Mouse (Mus musculus): ENCODE results near the gene Alyref. TPM values are rescaled to one million over a fixed set of nuclear protein-coding genes. Genes with fewer than 3 reads are reported as not detected.
A peak's percentile ranks its signal among the peaks of the same experiment; 100 is the strongest.

Alyref gene
- total RNA-seq (2014; fragmentation: Nextera tagmentation) (89.8 and 122 TPM in 2 replicates), total RNA-seq (2017) (270 and 280 TPM in 2 replicates), polyA plus RNA-seq (2012) (505 and 623 TPM in 2 replicates)

GRCm38 (mm10) chr11:120598283-120598989, at the start of gene Alyref, which contains the start of gene Anapc11:
Gene Alyref (minus strand): TSS chr11:120598365.
Gene Anapc11 (plus strand): TSS chr11:120598421.
- peak; percentile 84 for ATAC-seq (ENCODE audit: extremely low read depth, insufficient number of reproducible peaks, low FRiP score, poor library complexity, severe bottlenecking)
- H3K36me3 ChIP-seq (replicated peaks), result peaks cover 77% of the 10 kb centered on the region
- peak within 1 kb of the TSS; percentile 95 for H3K4me3 ChIP-seq (ENCODE audit: low read depth, low read length)
- TF ChIP-seq POLR2AphosphoS5 (IDR thresholded peaks at IDR 0.05; ENCODE audit: insufficient replicate concordance, low read depth, low read length), result no peak
- TF ChIP-seq CTCF (IDR thresholded peaks at IDR 0.05; ENCODE audit: low read depth, low read length), result no peak
- TF ChIP-seq GATA2 (IDR thresholded peaks at IDR 0.05; ENCODE audit: borderline replicate concordance, low read depth, low read length), result no peak
- no peak for TF ChIP-seq GATA1 (IDR thresholded peaks at IDR 0.05; ENCODE audit: borderline replicate concordance, low read length)
- no peak for TF ChIP-seq TAL1 (conservative IDR thresholded peaks at IDR 0.05; ENCODE audit: low read depth, low read length)
- no peaks in the 10 kb centered on the region for H3K27me3 ChIP-seq (ENCODE audit: insufficient read depth, low read length)
- DNase-seq (ENCODE audit: low spot score), result peak; percentile 98
- peaks cover 73% of the 10 kb centered on the region for H3K4me1 ChIP-seq (ENCODE audit: insufficient read depth, low read depth, low read length)
- no peaks in the 10 kb centered on the region for H3K9me3 ChIP-seq (replicated peaks)

GRCm38 (mm10) chr11:120647047-120647830, 49.1 kb upstream of the Alyref start:
- no peaks in the 10 kb centered on the region for H3K36me3 ChIP-seq (replicated peaks)
- TF ChIP-seq POLR2AphosphoS5 (IDR thresholded peaks at IDR 0.05; ENCODE audit: insufficient replicate concordance, low read depth, low read length), result no peak
- H3K9me3 ChIP-seq (replicated peaks), result no peaks in the 10 kb centered on the region
- H3K4me3 ChIP-seq (ENCODE audit: low read depth, low read length), result no peak overlapping the region; the same call in 1 of the 2 replicates
- DNase-seq (ENCODE audit: low spot score), result no peak
- no peak for ATAC-seq (ENCODE audit: extremely low read depth, insufficient number of reproducible peaks, low FRiP score, poor library complexity, severe bottlenecking)
- H3K4me1 ChIP-seq (ENCODE audit: insufficient read depth, low read depth, low read length), result peaks cover 37% of the 10 kb centered on the region
- peaks cover 39% of the 10 kb centered on the region for H3K27me3 ChIP-seq (ENCODE audit: insufficient read depth, low read length)

- DNase-seq (ENCODE audit: low spot score), result peak; percentile 97
- H3K9me3 ChIP-seq (replicated peaks), result no peaks in the 10 kb centered on the region
- ATAC-seq (ENCODE audit: extremely low read depth, insufficient number of reproducible peaks, low FRiP score, poor library complexity, severe bottlenecking), result peak; percentile 100
- H3K4me1 ChIP-seq (ENCODE audit: insufficient read depth, low read depth, low read length), result peaks cover 45% of the 10 kb centered on the region
- TF ChIP-seq CTCF (IDR thresholded peaks at IDR 0.05; ENCODE audit: low read depth, low read length) (no peak), POLR2AphosphoS5 (IDR thresholded peaks at IDR 0.05; ENCODE audit: insufficient replicate concordance, low read depth, low read length) (no peak), GATA1 (IDR thresholded peaks at IDR 0.05; ENCODE audit: borderline replicate concordance, low read length) (no peak), GATA2 (IDR thresholded peaks at IDR 0.05; ENCODE audit: borderline replicate concordance, low read depth, low read length) (no peak), TAL1 (conservative IDR thresholded peaks at IDR 0.05; ENCODE audit: low read depth, low read length) (no peak)
- peaks cover 37% of the 10 kb centered on the region for H3K27me3 ChIP-seq (ENCODE audit: insufficient read depth, low read length)
- peak within 1 kb of the TSS; percentile 70 for H3K4me3 ChIP-seq (ENCODE audit: low read depth, low read length)
- H3K36me3 ChIP-seq (replicated peaks), result peaks cover 19% of the 10 kb centered on the region
Measured at GRCm38 (mm10) chr11:120643601-120643987, 45.4 kb upstream of the Alyref start, which contains the start of gene Pycr1. Gene Pycr1 (minus strand): TSS chr11:120643769.

- H3K4me3 ChIP-seq (ENCODE audit: low read depth, low read length), result peak overlapping the region; percentile 70
- peaks cover 19% of the 10 kb centered on the region for H3K36me3 ChIP-seq (replicated peaks)
- peaks cover 35% of the 10 kb centered on the region for H3K27me3 ChIP-seq (ENCODE audit: insufficient read depth, low read length)
- H3K9me3 ChIP-seq (replicated peaks), result no peaks in the 10 kb centered on the region
- TF ChIP-seq CTCF (IDR thresholded peaks at IDR 0.05; ENCODE audit: low read depth, low read length) (no peak), GATA2 (IDR thresholded peaks at IDR 0.05; ENCODE audit: borderline replicate concordance, low read depth, low read length) (no peak), TAL1 (conservative IDR thresholded peaks at IDR 0.05; ENCODE audit: low read depth, low read length) (no peak), GATA1 (IDR thresholded peaks at IDR 0.05; ENCODE audit: borderline replicate concordance, low read length) (no peak), POLR2AphosphoS5 (IDR thresholded peaks at IDR 0.05; ENCODE audit: insufficient replicate concordance, low read depth, low read length) (no peak)
- peaks cover 42% of the 10 kb centered on the region for H3K4me1 ChIP-seq (ENCODE audit: insufficient read depth, low read depth, low read length)
- peak; percentile 40 for DNase-seq (ENCODE audit: low spot score)
- no peak for ATAC-seq (ENCODE audit: extremely low read depth, insufficient number of reproducible peaks, low FRiP score, poor library complexity, severe bottlenecking)
Measured at GRCm38 (mm10) chr11:120642939-120643600, 44.9 kb upstream of the Alyref start.

GRCm38 (mm10) chr11:120641869-120642268, 43.7 kb upstream of the Alyref start:
- ATAC-seq (ENCODE audit: extremely low read depth, insufficient number of reproducible peaks, low FRiP score, poor library complexity, severe bottlenecking), result no peak
- H3K4me3 ChIP-seq (ENCODE audit: low read depth, low read length), result no peak overlapping the region

More at GRCm38 (mm10) chr11:120641869-120642268, 43.7 kb upstream of the Alyref start:
- peaks cover 32% of the 10 kb centered on the region for H3K4me1 ChIP-seq (ENCODE audit: insufficient read depth, low read depth, low read length)
- DNase-seq (ENCODE audit: low spot score), result no peak
- peaks cover 23% of the 10 kb centered on the region for H3K27me3 ChIP-seq (ENCODE audit: insufficient read depth, low read length)
- peaks cover 27% of the 10 kb centered on the region for H3K36me3 ChIP-seq (replicated peaks)
- TF ChIP-seq GATA2 (IDR thresholded peaks at IDR 0.05; ENCODE audit: borderline replicate concordance, low read depth, low read length) (no peak), TAL1 (conservative IDR thresholded peaks at IDR 0.05; ENCODE audit: low read depth, low read length) (no peak), CTCF (IDR thresholded peaks at IDR 0.05; ENCODE audit: low read depth, low read length) (no peak), GATA1 (IDR thresholded peaks at IDR 0.05; ENCODE audit: borderline replicate concordance, low read length) (no peak), POLR2AphosphoS5 (IDR thresholded peaks at IDR 0.05; ENCODE audit: insufficient replicate concordance, low read depth, low read length) (no peak)
- no peaks in the 10 kb centered on the region for H3K9me3 ChIP-seq (replicated peaks)
